Mouse (Mus musculus): Measurements from ENCODE around the gene Lrrc56.

DNA sequence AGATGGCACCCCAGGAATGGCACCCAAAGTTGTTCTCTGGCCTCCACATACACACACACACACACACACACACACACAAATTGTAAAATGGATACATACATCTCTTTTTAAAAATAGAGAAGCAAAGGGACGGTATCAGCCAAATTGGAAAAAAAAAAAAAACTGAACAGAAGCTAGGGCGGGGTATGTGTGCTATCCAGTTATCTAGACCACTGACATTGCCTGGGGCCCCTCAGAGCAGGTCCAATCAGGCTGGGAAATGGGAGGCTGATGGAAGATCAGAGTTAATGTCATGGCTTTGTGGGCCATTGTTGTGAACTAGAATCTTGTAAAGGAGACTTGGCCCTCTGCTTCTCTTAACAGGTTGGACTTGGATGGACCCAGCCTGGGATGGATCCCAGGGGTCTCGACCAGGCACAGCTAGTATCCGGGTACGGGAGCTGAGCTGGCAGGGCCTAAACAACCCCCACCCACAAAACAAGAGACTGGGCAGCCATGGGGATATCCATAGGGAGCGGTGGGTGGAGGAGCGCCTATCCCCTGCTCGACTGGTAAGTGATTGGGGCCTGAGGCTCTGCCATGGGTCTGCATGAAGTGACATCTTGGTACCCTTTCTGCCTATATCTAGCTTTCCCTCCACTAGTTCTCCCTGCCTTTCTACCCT lies 2.8 kb downstream of the Lrrc56 start:
- TF ChIP-seq POLR2A (IDR thresholded peaks at IDR 0.05; ENCODE audit: low read depth, low read length) = no peak
- TF ChIP-seq CTCF (IDR thresholded peaks at IDR 0.05; ENCODE audit: extremely low read depth, insufficient read depth, insufficient read length, insufficient replicate concordance) = no peak

Measured in spleen, adult 2 months (tissue).